Mouse (Mus musculus) gastrocnemius, postnatal 4 days (tissue): Measurements from ENCODE around the gene Kif9. TPM values are rescaled to one million over a fixed set of nuclear protein-coding genes. Genes with fewer than 3 reads are reported as not detected.

Experiments
- DNase-seq, 2 experiments: peaks; one replicate each; pipeline ENCODE4 v3.0.0; 2021 to 2022; ENCODE audit warnings: low spot score in 2 of 2, mixed read lengths in 2 of 2
- long read RNA-seq, 2 experiments: library from polyadenylated mRNA; stranded (forward); transcript quantifications; one replicate each; pipeline ENCODE4 v2.0.0; 2021
- total RNA-seq, 2 experiments: library from RNA; stranded (reverse); gene quantifications; 2 replicates each; pipeline ENCODE4 v1.2.3; 2021

The Kif9 gene
- under 1 TPM; 0.29 to 0.52 TPM for total RNA-seq
- long read RNA-seq, experiment 1, partial matches to known transcripts, result 0 of 1 reads
- long read RNA-seq, experiment 1, other reads (novel, unspliced or antisense), result 1 of 1 reads
- long read RNA-seq, experiment 2, result 0 reads

GRCm38 (mm10) chr9:110476124-110477091 lies at the start of gene Kif9, which contains the start of gene Klhl18:
Kif9 (plus strand) TSS chr9:110476958.
Klhl18 (minus strand) TSS chr9:110476694.
- DNase-seq, result peak; percentile 89 to 97

DNA sequence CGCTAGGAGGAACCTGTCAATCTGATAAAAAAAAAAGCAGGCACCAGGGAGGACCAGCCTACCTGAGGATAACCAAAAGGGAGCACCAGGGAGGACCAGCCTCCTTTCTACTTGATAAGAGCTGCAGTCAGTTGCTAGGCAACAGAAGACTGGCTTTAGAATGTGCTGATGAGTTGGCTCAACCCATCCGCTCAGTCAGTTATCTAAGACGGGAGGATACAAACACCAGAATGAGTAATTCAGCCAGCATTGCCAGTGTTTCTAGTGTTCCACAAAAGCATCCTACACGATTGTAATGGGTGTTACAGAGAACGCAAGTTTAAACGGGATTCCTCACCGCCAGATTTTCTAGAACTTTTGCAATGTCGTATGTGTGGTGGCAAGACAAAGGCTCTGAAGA lies 45.5 kb upstream of the Kif9 start:
- DNase-seq, result no peak

DNA sequence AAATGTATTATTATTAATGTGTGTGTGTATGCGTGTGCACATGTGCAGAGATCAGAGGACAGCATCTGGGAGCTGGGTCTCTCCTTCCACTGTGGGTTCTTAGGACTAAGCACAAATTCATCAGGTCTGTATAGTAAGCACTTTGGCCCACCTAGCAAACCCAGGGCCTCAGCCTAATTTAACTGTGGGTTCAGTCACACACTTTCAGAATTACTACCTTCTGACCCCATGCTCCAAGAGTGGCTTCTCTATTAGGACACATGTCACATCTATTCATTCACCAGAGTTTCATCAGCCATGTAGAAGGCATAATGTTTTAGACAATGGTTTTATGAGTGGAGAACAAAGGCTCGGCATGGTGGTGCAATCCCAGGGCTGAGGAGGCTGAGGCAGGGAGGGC lies 43.7 kb upstream of the Kif9 start:
- DNase-seq, result no peak

GRCm38 (mm10) chr9:110436041-110436440 lies 40.7 kb upstream of the Kif9 start:
- no peak for DNase-seq

DNA sequence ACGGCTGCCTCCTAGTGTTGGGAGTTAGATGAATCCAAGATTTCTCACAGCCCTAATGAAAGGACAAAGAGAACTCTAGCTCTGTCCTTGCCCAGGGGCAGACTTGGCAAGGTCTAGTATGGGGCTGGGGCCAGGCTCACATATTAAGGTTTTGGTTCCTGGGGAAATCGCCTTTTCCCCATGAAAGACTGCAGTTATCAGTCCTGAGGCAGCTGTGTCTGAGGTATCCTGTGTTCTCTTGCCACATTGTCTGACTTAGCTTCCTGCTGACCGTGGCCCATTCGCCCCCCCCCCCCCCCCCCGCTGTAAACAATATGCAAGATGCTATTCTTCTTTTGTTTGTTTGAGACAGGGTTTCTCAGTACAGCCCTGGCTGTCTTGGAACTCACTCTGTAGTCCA lies 36.7 kb upstream of the Kif9 start:
- no peak for DNase-seq

- no peak for DNase-seq
These were observed 36.2 kb upstream of the Kif9 start for GRCm38 (mm10) chr9:110440559-110440958.

GRCm38 (mm10) chr9:110448356-110448755 lies 28.4 kb upstream of the Kif9 start:
- no peak for DNase-seq

DNA sequence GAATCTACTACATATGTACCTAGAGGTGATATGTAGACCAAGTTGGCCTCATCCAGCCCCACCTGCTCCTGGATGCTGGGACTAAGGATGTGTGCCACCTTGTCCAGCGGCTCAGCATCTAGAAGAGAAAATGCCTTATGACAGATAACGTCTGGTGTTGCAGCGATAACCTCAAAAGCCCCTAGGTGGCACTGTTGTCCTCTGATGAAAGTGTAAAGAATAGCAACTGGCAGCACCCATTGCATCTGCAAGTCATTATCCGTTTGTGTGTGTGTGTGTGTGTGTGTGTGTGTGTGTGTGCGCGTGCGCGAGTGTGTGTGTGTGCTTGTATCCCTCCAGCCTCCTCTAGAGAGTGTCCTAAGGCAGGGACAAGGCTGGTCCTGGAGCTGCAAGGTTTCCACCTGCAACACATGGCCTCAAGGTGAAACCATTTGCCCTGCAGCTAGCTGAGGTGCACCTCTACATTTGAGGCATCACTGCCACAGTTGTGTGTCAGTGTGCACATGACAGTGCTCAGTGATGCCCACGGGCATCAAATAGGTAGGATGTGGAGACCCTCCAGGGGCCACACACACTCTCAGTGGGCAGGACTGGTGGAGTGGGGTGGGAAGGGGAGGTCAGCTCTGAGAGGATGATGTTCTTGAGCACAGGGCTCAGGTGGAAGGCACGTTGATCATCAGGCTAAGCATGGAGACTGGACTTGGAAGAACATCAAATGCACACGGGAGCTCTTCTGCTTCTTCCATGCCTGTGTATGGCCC lies 27.7 kb upstream of the Kif9 start:
- peak; percentile 68 to 76 for DNase-seq

GRCm38 (mm10) chr9:110452523-110452922 lies 24.2 kb upstream of the Kif9 start:
- no peak for DNase-seq

GRCm38 (mm10) chr9:110457926-110458325 lies 18.8 kb upstream of the Kif9 start:
- no peak for DNase-seq

GRCm38 (mm10) chr9:110459145-110459727 lies 17.5 kb upstream of the Kif9 start:
- DNase-seq, result no peak

DNA sequence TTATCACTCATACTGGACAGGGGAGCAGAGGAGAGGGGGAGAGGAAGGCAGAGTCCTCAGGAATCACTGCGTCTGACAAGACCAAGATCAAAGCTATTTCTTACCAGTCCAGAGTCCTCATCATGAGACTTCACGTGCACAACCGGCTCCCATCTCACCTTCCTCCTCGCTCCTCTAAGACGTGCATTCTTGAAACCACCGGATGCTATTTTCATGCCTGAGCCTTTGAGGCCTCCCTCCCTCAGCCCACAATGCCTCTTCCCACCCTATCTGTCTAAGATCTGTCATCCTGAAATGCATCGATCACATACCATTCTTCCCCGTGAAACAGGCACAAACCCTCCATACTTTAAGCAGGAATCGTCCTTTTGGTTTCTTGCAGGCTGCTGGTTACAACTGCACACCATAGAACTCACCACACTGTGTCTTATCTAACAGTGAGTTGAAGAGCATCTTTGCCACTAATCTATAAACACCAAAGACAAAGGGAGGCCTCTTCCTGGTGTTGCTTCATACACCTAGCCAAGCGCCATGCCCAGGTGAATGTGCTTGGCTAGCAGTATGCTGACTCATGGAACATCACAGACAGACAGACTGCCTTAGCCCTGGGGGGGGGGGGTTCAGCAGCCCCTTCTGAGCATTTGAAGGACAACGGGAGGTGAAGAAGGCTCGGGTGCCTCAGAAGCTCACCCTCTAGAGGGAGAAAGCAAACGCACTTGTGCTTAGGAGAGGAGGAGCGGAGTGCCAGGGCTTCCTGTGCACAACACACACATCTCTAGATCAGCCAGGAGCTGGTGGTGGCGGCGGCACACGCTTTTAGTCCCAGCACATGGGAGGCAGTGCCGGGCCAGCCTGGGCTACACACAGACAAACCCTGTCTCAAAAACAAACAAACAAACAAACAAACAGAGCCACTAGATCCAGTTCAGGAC lies 15.6 kb upstream of the Kif9 start:
- no peak for DNase-seq

DNA sequence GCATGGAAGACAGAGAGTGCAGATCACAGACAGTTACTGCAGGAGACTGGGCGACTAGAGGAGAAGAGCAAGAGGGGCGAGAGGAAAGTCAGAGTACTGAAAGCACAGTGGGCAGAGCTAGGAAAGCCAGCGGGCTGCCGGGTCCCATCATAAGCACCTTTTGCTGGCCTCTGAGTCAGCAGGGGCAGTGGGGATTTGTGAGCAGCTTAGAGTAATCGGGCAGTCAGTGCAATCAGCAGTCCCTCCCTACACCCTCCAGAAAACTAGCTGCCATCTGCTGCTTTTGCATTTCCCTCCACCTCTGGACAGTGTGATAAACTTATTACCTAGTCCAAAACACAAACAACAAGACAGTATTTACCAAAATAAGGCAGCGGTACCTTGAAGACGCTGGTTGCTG lies 14.4 kb upstream of the Kif9 start:
- no peak for DNase-seq

GRCm38 (mm10) chr9:110463983-110464591 lies 12.7 kb upstream of the Kif9 start:
- DNase-seq, result no peak

DNA sequence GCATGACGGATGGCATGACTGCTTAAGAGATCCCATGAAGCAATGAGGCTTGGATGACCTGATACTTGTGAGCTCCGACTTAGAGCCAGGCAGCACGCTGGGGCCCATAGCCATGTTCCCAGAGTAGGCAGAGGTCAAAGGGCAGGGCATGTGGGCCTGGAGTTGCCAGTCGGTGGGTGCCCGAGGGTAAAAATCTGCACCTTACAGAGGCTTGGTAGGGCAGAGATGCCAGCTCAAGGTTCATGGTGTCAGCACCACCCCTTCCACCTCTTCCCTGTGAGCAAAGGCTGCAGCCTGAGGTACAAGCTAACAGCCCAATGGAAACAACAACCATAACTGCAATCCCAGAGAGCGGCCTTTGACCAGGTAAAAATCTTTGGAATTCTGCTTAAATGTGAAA lies 11.4 kb upstream of the Kif9 start:
- no peak for DNase-seq

DNA sequence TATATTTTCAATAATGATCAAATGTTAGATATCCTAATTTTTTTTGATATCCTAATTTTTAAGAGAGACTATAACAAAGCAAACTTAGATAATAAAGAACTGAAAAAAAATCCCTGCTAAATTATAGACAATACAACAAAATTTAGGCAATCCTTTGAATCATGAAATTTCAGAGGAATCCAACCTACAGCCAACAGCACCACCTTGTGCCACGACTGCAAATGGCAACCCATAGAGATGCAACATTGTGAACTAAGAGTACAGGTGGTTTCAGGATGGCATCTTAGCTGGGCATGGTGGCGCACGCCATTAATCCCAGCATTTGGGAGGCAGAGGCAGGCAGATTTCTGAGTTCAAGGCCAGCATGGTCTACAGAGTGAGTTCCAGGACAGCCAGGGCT lies 10.6 kb upstream of the Kif9 start:
- DNase-seq, result no peak

DNA sequence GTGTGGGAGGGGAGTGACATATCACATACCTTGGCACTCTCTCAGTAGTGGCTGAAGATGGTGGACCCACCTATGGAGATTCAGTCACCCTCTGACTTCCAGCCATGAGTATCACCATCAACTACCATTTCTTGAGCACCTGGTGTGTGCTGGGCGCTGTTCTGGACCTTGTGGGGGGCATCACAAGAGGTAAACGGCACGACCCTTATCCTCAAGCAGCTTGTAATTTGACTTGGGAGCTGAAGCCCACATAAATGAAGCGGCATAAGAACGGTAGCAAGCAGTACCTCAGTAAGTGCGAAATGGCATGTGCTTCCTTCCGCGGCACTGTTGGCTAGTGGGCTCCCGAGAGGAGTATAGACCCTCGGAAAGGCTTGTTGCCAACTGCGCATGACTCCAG lies 1.2 kb downstream of the Kif9 start:
- DNase-seq, result no peak

- DNase-seq, result no peak
These were observed 1.9 kb downstream of the Kif9 start for GRCm38 (mm10) chr9:110478639-110479038.

DNA sequence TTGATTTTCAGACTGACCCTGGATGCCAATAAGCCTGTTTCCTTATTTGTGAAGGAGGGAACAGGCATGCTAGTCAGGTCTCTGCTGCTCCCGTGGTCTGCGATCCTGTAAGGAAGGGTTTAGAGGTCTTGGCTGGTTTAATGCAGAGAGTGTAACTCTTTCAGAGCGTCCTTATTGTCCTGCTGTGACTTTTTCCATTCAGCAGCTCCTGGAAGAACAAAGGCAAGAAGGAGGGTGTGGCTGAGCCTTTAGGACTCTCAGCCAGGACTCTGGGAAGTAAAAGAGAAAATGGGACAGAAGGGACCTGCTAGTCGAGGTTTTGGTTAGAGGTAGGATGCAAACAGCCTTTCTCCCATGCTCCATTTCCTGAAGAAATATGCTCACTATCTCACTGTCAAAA lies 12.1 kb downstream of the Kif9 start:
- DNase-seq, result no peak

DNA sequence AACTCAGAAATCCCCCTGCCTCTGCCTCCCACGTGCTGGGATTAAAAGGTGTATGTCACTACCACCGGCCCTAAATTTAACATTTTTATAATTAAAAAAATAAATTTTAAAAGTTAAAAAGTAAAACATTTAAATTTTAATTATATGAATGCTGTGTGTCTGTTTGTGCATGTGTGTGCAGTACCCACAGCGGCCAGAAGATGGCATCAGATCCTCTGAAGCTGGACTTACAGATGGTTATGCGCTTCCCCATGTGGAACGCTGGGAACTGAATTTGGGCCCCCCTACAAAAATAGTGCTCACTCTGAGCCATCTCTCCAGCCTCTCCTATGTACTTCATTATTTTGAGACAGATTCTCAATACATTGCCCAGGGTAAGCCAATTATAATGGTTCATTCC lies 14.2 kb downstream of the Kif9 start:
- no peak for DNase-seq
